Mouse (Mus musculus) heart, embryonic 16.5 days (tissue): ENCODE measurements around the gene Gm42517. TPM values are rescaled to one million over a fixed set of nuclear protein-coding genes. Genes with fewer than 3 reads are reported as not detected.

Experiments
- ATAC-seq: fragments of 200-750 bp; cut with Nextera tagmentation; replicated peaks from 2 replicates; pipeline ENCODE4 v1.8.0; 2017; ENCODE audit warnings: moderate number of reproducible peaks; ENCODE audit not compliant: insufficient read depth, low FRiP score; ENCODE audit errors: extremely low read depth
- H3K27ac ChIP-seq: fragments of 300-500 bp; sonication (generic); 2 replicates; pipeline ENCODE4 v1.5.1; 2014; ENCODE audit warnings: mild to moderate bottlenecking, low read length, control low read depth, moderate library complexity
- H3K27me3 ChIP-seq: fragments of 300-500 bp; sonication (generic); 2 replicates; pipeline ENCODE4 v1.6.1; 2014; ENCODE audit warnings: low read length, mixed read lengths; ENCODE audit not compliant: control insufficient read depth, insufficient read depth
- H3K36me3 ChIP-seq: fragments of 300-500 bp; sonication (generic); 2 replicates; pipeline ENCODE4 v1.6.1; 2014; ENCODE audit not compliant: control insufficient read depth, insufficient read depth
- H3K4me1 ChIP-seq: fragments of 300-500 bp; sonication (generic); 2 replicates; pipeline ENCODE4 v1.6.1; 2014; ENCODE audit warnings: low read length, mixed read lengths; ENCODE audit not compliant: control insufficient read depth, insufficient read depth
- H3K4me2 ChIP-seq: fragments of 300-500 bp; sonication (generic); 2 replicates; pipeline ENCODE4 v1.6.1; 2014; ENCODE audit warnings: low read depth, mild to moderate bottlenecking, control low read depth, low read length
- H3K4me3 ChIP-seq: fragments of 300-500 bp; sonication (generic); 2 replicates; pipeline ENCODE4 v1.5.1; 2014; ENCODE audit warnings: mild to moderate bottlenecking, control low read depth, low read length
- H3K9ac ChIP-seq: fragments of 300-500 bp; sonication (generic); 2 replicates; pipeline ENCODE4 v1.6.1; 2014; ENCODE audit warnings: low read length, control low read depth
- H3K9me3 ChIP-seq: fragments of 300-500 bp; sonication (generic); replicated peaks from 2 replicates; pipeline ENCODE4 v1.6.1; 2016; ENCODE audit warnings: low read length; ENCODE audit not compliant: control insufficient read depth
- WGBS: fragments of 180-500 bp; shearing (Covaris S2); extraction: QIAGEN DNeasy Blood & Tissue Kit; methylation state at CpG from one replicate; pipeline ENCODE4 v1.1.7; 2014; 5-methylcytosine and 5-hydroxymethylcytosine counted together
- polyA plus RNA-seq: library from polyadenylated mRNA; unstranded; fragments of >200 nt; fragmentation: Nextera tagmentation; extraction: Ambion mirVana; gene quantifications from 2 replicates; pipeline ENCODE4 v1.2.1, GENCODE M21; 2015

The Gm42517 gene
- polyA plus RNA-seq: not detected in 2 replicates

DNA sequence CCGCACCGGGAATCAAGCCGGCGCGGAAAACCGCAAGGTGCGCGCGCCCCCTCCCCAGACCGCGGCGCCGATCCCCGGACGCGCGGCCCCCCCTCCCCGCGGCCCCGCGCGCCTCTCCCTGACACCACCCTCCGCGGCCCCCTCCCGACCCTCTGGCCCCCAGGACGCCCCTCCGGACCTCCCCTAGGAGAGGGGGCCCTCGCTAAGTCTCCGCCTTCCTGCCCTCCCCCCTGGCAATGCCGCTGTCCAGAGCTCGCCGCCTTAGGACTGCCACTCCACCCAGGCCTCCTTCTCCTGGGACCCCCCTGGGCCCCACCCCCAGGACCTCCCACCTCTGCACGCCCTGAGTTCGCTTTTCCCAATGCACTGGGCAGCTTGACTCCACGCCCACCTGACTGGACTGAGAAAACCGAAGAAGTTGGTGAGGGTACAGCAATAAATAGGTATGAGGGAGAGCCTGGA is at the start of gene Gm42517:
Gene Gm42517 (minus strand): TSS at position 52 of the 462 bp plus-strand sequence.
- H3K4me1 ChIP-seq: peaks cover 21% of the 10 kb centered on the region
- peak within 1 kb of the TSS; percentile 61 for H3K9ac ChIP-seq
- H3K36me3 ChIP-seq: no peaks in the 10 kb centered on the region

DNA sequence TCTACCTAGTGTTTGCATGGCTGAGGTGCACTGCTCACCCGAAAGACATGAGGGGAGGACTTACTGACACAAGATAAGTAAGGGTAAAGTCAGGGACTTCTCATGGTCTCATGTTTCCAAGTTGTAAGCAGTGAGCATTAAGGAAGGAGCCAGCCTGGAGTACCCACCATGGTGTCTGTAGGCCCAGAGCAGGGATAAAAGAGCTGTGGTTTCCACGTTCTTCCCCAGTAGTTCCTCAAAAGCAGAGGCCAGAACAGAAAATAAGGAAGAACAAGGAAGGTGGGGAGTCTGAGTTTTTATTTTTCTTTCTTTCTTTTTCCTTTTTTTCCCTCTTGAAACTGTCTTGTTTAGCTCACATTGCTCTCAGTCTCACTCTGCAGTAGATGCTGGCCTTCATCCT is 47.0 kb upstream of the Gm42517 start:
- WGBS: 58% methylated on average over 2 of the region's 2 CpGs
- no peak overlapping the region for H3K4me3 ChIP-seq
- no peak overlapping the region for H3K27ac ChIP-seq
- H3K9me3 ChIP-seq: no peaks in the 10 kb centered on the region
- H3K27me3 ChIP-seq: no peaks in the 10 kb centered on the region
- no peak for ATAC-seq
- no peak overlapping the region for H3K9ac ChIP-seq
- no peaks in the 10 kb centered on the region for H3K36me3 ChIP-seq
- H3K4me2 ChIP-seq: no peak overlapping the region
- H3K4me1 ChIP-seq: no peaks in the 10 kb centered on the region

More for the DNA sequence above, at the start of gene Gm42517:
- Histone ChIP-seq H3K4me2 (peak within 1 kb of the TSS; percentile 93), H3K27me3 (peaks cover 87% of the 10 kb centered on the region), H3K27ac (no peak within 1 kb of the TSS), H3K4me3 (peak within 1 kb of the TSS; percentile 65), H3K9me3 (no peaks in the 10 kb centered on the region)
- no peak; the same call in 1 of the 2 replicates for ATAC-seq
- WGBS: 2% methylated on average over 33 of the region's 36 CpGs

DNA sequence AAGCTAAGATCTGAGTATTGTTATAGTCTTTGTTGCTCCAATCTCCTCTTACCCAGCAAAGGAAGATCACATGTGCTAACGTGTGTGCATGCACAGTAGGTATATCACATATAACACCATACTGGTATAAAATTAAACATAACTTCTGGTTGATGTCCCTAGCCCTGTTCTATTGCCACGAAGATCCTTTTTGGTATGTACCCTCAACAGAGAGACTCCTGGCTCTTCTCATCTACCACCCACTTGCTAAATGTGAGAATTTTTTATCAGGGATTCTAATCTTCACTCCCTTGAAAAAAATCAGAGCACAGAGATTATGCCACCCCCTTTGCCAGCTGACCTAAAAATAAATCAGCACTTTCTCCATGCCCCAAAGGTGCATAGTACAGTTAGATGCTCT is 39.3 kb upstream of the Gm42517 start:
- Histone ChIP-seq H3K27me3 (no peaks in the 10 kb centered on the region), H3K36me3 (no peaks in the 10 kb centered on the region), H3K9ac (no peak overlapping the region), H3K27ac (no peak overlapping the region), H3K4me2 (no peak overlapping the region), H3K4me3 (no peak overlapping the region), H3K9me3 (no peaks in the 10 kb centered on the region), H3K4me1 (no peaks in the 10 kb centered on the region)
- ATAC-seq: no peak
- WGBS: 68% methylated on average over 2 of the region's 2 CpGs

DNA sequence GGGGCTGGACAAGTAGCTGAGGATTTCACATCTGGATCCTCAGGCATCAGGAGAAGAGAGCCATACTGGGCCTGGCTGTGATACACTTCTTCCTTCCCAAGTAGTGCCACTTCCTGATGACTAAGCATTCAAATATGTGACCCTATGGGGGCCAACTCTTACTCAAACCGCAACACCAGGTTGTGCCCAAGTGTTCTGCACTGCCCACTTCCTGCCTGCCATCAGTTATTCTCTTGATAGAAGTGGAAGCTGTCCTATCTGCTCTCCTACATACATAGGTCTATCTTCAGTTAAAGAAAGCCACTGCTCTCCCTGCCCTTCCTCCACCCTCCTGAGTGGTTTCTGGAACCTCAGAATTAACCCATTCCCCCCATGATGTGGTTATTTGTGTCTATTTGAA is 37.7 kb upstream of the Gm42517 start:
- Histone ChIP-seq H3K27me3 (no peaks in the 10 kb centered on the region), H3K9ac (no peak overlapping the region), H3K4me1 (no peaks in the 10 kb centered on the region), H3K36me3 (no peaks in the 10 kb centered on the region), H3K4me2 (no peak overlapping the region), H3K27ac (no peak overlapping the region), H3K9me3 (no peaks in the 10 kb centered on the region), H3K4me3 (no peak overlapping the region)
- no peak for ATAC-seq
- 41% methylated on average over 1 of the region's 1 CpGs for WGBS

DNA sequence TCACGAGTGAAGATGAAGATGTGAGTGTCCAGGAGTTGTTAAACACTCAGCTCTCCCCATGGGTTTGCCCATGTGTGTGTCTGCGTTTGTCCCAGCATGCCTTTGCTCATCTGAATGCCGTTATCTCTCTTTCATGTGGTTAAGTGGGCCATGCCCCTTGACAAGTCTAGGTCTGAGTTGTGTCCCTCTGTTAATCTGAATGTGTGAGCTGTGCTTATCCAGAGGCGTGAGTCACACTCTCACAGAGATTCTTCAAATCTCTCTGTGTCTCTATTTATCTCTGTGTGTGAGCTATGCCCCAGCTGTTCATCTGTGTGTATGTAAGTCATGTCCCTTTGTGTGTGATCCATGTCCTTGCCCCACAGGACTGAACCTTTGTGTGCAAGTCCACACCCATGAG is 35.7 kb upstream of the Gm42517 start:
- no peak overlapping the region for H3K4me3 ChIP-seq
- ATAC-seq: no peak
- no peaks in the 10 kb centered on the region for H3K4me1 ChIP-seq
- no peaks in the 10 kb centered on the region for H3K27me3 ChIP-seq
- 45% methylated on average over 4 of the region's 4 CpGs for WGBS
- H3K9ac ChIP-seq: no peak overlapping the region
- H3K36me3 ChIP-seq: no peaks in the 10 kb centered on the region
- H3K27ac ChIP-seq: no peak overlapping the region
- H3K9me3 ChIP-seq: no peaks in the 10 kb centered on the region
- no peak overlapping the region for H3K4me2 ChIP-seq

DNA sequence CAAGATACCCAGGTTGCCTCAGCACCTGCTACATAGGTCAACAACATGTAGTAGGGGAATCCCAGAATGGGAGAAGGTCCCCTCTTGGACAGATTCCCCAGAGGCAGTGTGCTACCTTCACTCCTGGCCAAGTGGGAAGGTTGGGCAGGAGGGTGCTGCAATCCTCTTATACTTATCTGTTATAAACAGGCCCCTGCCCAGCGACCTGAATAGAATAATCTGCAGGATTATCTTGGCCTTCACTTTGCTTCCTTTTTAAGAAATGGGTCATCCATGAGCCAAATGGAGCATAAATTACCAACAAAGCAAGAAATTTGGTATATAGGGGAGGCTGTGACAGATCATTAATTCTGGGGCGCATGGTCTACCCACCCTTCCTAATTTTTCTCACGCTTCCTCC is 22.0 kb upstream of the Gm42517 start:
- Histone ChIP-seq H3K4me1 (no peaks in the 10 kb centered on the region), H3K27me3 (no peaks in the 10 kb centered on the region), H3K9ac (no peak overlapping the region), H3K27ac (no peak overlapping the region), H3K4me2 (no peak overlapping the region), H3K36me3 (no peaks in the 10 kb centered on the region), H3K9me3 (no peaks in the 10 kb centered on the region), H3K4me3 (no peak overlapping the region)
- no peak for ATAC-seq
- WGBS: 63% methylated on average over 3 of the region's 3 CpGs

DNA sequence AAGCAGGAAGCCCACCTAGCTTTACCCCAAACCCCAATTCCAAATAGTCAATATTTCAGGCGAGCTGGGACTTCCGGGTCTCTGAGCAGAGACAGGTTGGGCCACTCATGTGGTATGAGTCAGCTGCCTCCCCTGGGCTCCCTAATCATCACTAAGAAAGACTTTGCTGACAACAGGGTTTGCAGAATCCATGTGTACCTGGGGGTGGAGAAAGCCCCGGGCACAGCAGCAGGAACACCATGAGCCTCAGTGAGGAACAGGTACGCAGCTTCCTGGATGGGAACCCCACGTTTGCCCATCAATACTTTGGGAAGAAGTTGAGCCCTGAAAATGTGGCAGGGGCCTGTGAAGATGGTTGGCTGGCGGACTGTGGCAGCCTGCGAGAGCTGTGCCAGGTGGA is 20.5 kb upstream of the Gm42517 start, which contains the start of gene Pde6b:
Gene Pde6b (plus strand): TSS at position 191 of the 400 bp plus-strand sequence.
- 66% methylated on average over 7 of the region's 7 CpGs for WGBS
- Histone ChIP-seq H3K4me3 (no peak within 1 kb of the TSS), H3K9me3 (no peaks in the 10 kb centered on the region), H3K4me2 (no peak within 1 kb of the TSS), H3K36me3 (no peaks in the 10 kb centered on the region), H3K27ac (no peak within 1 kb of the TSS), H3K27me3 (no peaks in the 10 kb centered on the region), H3K4me1 (no peaks in the 10 kb centered on the region), H3K9ac (no peak within 1 kb of the TSS)
- no peak for ATAC-seq

DNA sequence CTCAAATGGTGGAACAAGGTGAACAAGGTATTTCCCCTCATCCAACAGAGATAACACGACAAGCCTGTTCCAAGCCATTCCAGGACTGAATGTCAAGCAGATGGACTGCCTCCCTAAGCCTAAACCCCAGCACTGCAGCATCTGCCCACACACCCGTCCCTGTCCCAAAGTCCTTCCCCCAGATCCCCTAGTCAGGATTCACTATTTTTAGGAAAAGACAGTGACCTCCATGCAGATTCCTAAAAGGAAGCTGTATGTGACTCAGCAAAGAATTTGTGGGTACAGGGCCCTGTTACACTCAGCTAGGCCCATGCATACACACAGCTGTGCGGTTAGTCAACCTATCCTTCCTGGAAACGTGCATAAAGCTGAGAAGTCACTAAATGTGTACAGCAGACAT is 18.7 kb upstream of the Gm42517 start:
- ATAC-seq: no peak
- Histone ChIP-seq H3K4me1 (no peaks in the 10 kb centered on the region), H3K9me3 (peaks cover 4% of the 10 kb centered on the region), H3K4me3 (no peak overlapping the region), H3K9ac (no peak overlapping the region), H3K27me3 (no peaks in the 10 kb centered on the region), H3K36me3 (no peaks in the 10 kb centered on the region), H3K27ac (no peak overlapping the region), H3K4me2 (no peak overlapping the region)
- WGBS: 64% methylated on average over 4 of the region's 4 CpGs

DNA sequence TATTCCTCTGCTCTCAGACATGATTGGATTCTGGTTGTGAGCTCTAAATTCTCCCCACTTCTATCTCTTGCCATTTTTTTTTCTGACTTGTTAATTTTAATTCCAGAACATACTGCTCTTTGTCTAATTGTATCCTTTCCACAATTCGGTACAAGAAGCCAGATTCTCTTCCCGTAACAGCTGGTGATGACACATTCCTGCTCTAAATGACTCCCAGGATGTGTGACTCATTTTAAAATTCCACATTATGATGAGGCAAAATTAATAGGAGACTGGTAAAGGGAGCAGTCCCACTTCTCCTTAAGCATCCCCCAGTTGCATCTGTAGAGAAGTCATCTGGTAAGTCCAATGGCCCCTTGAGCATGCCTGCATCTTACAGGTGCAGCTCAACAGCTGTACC is 17.9 kb upstream of the Gm42517 start:
- no peak for ATAC-seq
- Histone ChIP-seq H3K4me1 (no peaks in the 10 kb centered on the region), H3K27me3 (no peaks in the 10 kb centered on the region), H3K4me3 (no peak overlapping the region), H3K9me3 (peaks cover 4% of the 10 kb centered on the region), H3K9ac (no peak overlapping the region), H3K4me2 (no peak overlapping the region), H3K27ac (no peak overlapping the region), H3K36me3 (no peaks in the 10 kb centered on the region)
- 78% methylated on average over 2 of the region's 2 CpGs for WGBS
